Mouse (Mus musculus) left cerebral cortex, adult 11 months (tissue): ENCODE measurements at regions not wholly inside any gene's neighbourhood (a gene's known extent, or its start where the extent isn't known, plus 50 kb on each side); places are given as distances from the start of the nearest gene placed in this dataset.

Source experiments
- DNase-seq: peaks from one replicate; pipeline ENCODE4 v3.0.0; 2022; ENCODE audit warnings: low spot score

GRCm38 (mm10) chr1:167517611-167518110, 51.1 kb upstream of the Lrrc52 start:
- DNase-seq = peak; percentile 9

- DNase-seq = no peak
These were observed 57.3 kb upstream of the Lrrc52 start for GRCm38 (mm10) chr1:167523881-167524280.

- no peak for DNase-seq
These were observed 65.4 kb upstream of the Rxrg start for GRCm38 (mm10) chr1:167532571-167533331.

- DNase-seq = no peak
These were observed 52.2 kb upstream of the Rxrg start for GRCm38 (mm10) chr1:167546000-167546399.

- DNase-seq = no peak
These were observed 50.9 kb upstream of the Rxrg start for GRCm38 (mm10) chr1:167547248-167547647.
